Mouse (Mus musculus) heart, embryonic 14.5 days (tissue): Measurements from ENCODE around the gene Ugt1a6b. TPM values are rescaled to one million over a fixed set of nuclear protein-coding genes. Genes with fewer than 3 reads are reported as not detected.
"Not testable (repeated sequence)": the region's sequence is repeated elsewhere in the genome, so short reads cannot be mapped to it uniquely, and the experiment has no call there.

Source experiments
- ATAC-seq: fragments of 200-750 bp; cut with Nextera tagmentation; 2 replicates; pipeline ENCODE4 v1.8.0; 2017; ENCODE audit warnings: low read depth, moderate TSS enrichment; ENCODE audit not compliant: insufficient number of reproducible peaks, insufficient read depth, low FRiP score
- H3K27ac ChIP-seq, 2 experiments: fragments of 200-500 bp in 1 of 2; fragments of 300-500 bp in 1 of 2; sonication (generic) in 1 of 2; replicated peaks in 1 of 2; 2 replicates each; pipeline ENCODE4 v1.5.1; 2012 to 2014; ENCODE audit warnings: low read depth in 2 of 2, low read length in 2 of 2, control low read depth in 1 of 2, mild to moderate bottlenecking in 1 of 2, mixed read lengths in 1 of 2; ENCODE audit not compliant: control insufficient read depth in 1 of 2, insufficient read depth in 1 of 2
- H3K27me3 ChIP-seq: fragments of 300-500 bp; sonication (generic); 2 replicates; pipeline ENCODE4 v1.6.1; 2014; ENCODE audit warnings: mild to moderate bottlenecking, low read length, control low read depth; ENCODE audit not compliant: control insufficient read depth, insufficient read depth
- H3K36me3 ChIP-seq: fragments of 300-500 bp; sonication (generic); 2 replicates; pipeline ENCODE4 v1.6.1; 2014; ENCODE audit warnings: mild to moderate bottlenecking, control low read depth, low read length, mixed read lengths; ENCODE audit not compliant: control insufficient read depth, insufficient read depth
- H3K4me1 ChIP-seq, 2 experiments: fragments of 200-500 bp in 1 of 2; fragments of 300-500 bp in 1 of 2; sonication (generic) in 1 of 2; 2 replicates each; pipeline ENCODE4 v1.6.1; 2012 to 2014; ENCODE audit warnings: low read length in 2 of 2, control low read depth in 1 of 2, mixed read lengths in 1 of 2; ENCODE audit not compliant: control insufficient read depth in 2 of 2, insufficient read depth in 2 of 2
- H3K4me2 ChIP-seq: fragments of 300-500 bp; sonication (generic); 2 replicates; pipeline ENCODE4 v1.6.1; 2014; ENCODE audit warnings: mild to moderate bottlenecking, low read length
- H3K4me3 ChIP-seq, 2 experiments: fragments of 200-500 bp in 1 of 2; fragments of 300-500 bp in 1 of 2; sonication (generic) in 1 of 2; 2 replicates each; pipeline ENCODE4 v1.5.1; 2012 to 2014; ENCODE audit warnings: low read length in 2 of 2, mild to moderate bottlenecking in 2 of 2, control low read depth in 1 of 2, low read depth in 1 of 2, moderate library complexity in 1 of 2; ENCODE audit not compliant: control insufficient read depth in 1 of 2, insufficient read depth in 1 of 2
- H3K9ac ChIP-seq: fragments of 300-500 bp; sonication (generic); 2 replicates; pipeline ENCODE4 v1.6.1; 2014; ENCODE audit warnings: mild to moderate bottlenecking, low read length
- H3K9me3 ChIP-seq: fragments of 300-500 bp; sonication (generic); 2 replicates; pipeline ENCODE4 v1.6.1; 2016; ENCODE audit warnings: low read length, control low read depth; ENCODE audit not compliant: control insufficient read depth
- WGBS: fragments of 180-500 bp; shearing (Covaris S2); extraction: QIAGEN DNeasy Blood & Tissue Kit; methylation state at CpG from one replicate; pipeline ENCODE4 v1.1.7; 2014; 5-methylcytosine and 5-hydroxymethylcytosine counted together
- polyA plus RNA-seq: library from polyadenylated mRNA; unstranded; fragments of >200 nt; fragmentation: Nextera tagmentation; extraction: Ambion mirVana; gene quantifications from 2 replicates; pipeline ENCODE4 v1.2.1, GENCODE M21; 2014

Ugt1a6b gene
- polyA plus RNA-seq, 1 experiment from 2014 or later, result not detected

- ATAC-seq, result no peak
- 73% methylated on average over 2 of the region's 2 CpGs for WGBS
These were observed 33.6 kb downstream of the Ugt1a6b start for GRCm38 (mm10) chr1:88136646-88137045.

GRCm38 (mm10) chr1:88137264-88137663 is 34.2 kb downstream of the Ugt1a6b start:
- Histone ChIP-seq H3K9ac (no peak overlapping the region), H3K27ac (no peak overlapping the region), H3K4me2 (no peak overlapping the region), H3K27me3 (no peaks in the 10 kb centered on the region), H3K9me3 (no peaks in the 10 kb centered on the region), H3K36me3 (no peaks in the 10 kb centered on the region), H3K4me1 (no peaks in the 10 kb centered on the region), H3K4me3 (no peak overlapping the region)
- ATAC-seq, result no peak
- WGBS, result 80% methylated on average over 3 of the region's 3 CpGs

More at GRCm38 (mm10) chr1:88136646-88137045, 33.6 kb downstream of the Ugt1a6b start:
- no peak overlapping the region for H3K4me3 ChIP-seq
- H3K27me3 ChIP-seq, result no peaks in the 10 kb centered on the region
- H3K4me2 ChIP-seq, result no peak overlapping the region
- H3K27ac ChIP-seq, result no peak overlapping the region
- H3K4me1 ChIP-seq, result no peaks in the 10 kb centered on the region
- H3K9ac ChIP-seq, result no peak overlapping the region
- no peaks in the 10 kb centered on the region for H3K9me3 ChIP-seq
- no peaks in the 10 kb centered on the region for H3K36me3 ChIP-seq

- Histone ChIP-seq H3K4me1 (no peaks in the 10 kb centered on the region), H3K9me3 (no peaks in the 10 kb centered on the region), H3K9ac (no peak overlapping the region), H3K4me2 (no peak overlapping the region), H3K27ac (no peak overlapping the region), H3K27me3 (no peaks in the 10 kb centered on the region), H3K36me3 (no peaks in the 10 kb centered on the region), H3K4me3 (no peak overlapping the region)
- WGBS, result 83% methylated on average over 1 of the region's 1 CpGs
- ATAC-seq, result no peak
These were observed 35.1 kb downstream of the Ugt1a6b start for GRCm38 (mm10) chr1:88138145-88138544.

- H3K9ac ChIP-seq, result not testable (repeated sequence)
These were observed 37.4 kb downstream of the Ugt1a6b start for GRCm38 (mm10) chr1:88140492-88140891.

GRCm38 (mm10) chr1:88143966-88144675 is 41.1 kb downstream of the Ugt1a6b start:
- H3K27ac ChIP-seq, H3K4me3 ChIP-seq, H3K4me2 ChIP-seq, H3K36me3 ChIP-seq, H3K9me3 ChIP-seq, H3K27me3 ChIP-seq, H3K9ac ChIP-seq, ATAC-seq, H3K4me1 ChIP-seq: not testable (repeated sequence)
- 1% methylated on average over 4 of the region's 5 CpGs for WGBS

More at GRCm38 (mm10) chr1:88140492-88140891, 37.4 kb downstream of the Ugt1a6b start:
- H3K4me3 ChIP-seq, H3K27ac ChIP-seq, ATAC-seq, H3K36me3 ChIP-seq, H3K9me3 ChIP-seq, H3K4me1 ChIP-seq, H3K4me2 ChIP-seq, H3K27me3 ChIP-seq: not testable (repeated sequence)
- WGBS, result 52% methylated on average over 1 of the region's 1 CpGs

- H3K27me3 ChIP-seq, H3K36me3 ChIP-seq, H3K9me3 ChIP-seq, H3K4me2 ChIP-seq, H3K4me3 ChIP-seq, ATAC-seq, H3K4me1 ChIP-seq, H3K27ac ChIP-seq, H3K9ac ChIP-seq: not testable (repeated sequence)
- 70% methylated on average over 2 of the region's 2 CpGs for WGBS
These were observed 42.2 kb downstream of the Ugt1a6b start for GRCm38 (mm10) chr1:88145278-88145677.

- not testable (repeated sequence) for H3K4me2 ChIP-seq, H3K36me3 ChIP-seq, H3K9me3 ChIP-seq, H3K4me1 ChIP-seq, H3K27ac ChIP-seq, H3K27me3 ChIP-seq, H3K9ac ChIP-seq, H3K4me3 ChIP-seq, ATAC-seq
- 54% methylated on average over 2 of the region's 2 CpGs for WGBS
These were observed 47.1 kb downstream of the Ugt1a6b start for GRCm38 (mm10) chr1:88150133-88150532.

GRCm38 (mm10) chr1:88158430-88158829 is 55.4 kb downstream of the Ugt1a6b start:
- H3K27me3 ChIP-seq, result no peaks in the 10 kb centered on the region
- no peak overlapping the region for H3K27ac ChIP-seq
- no peak overlapping the region for H3K4me2 ChIP-seq
- no peaks in the 10 kb centered on the region for H3K4me1 ChIP-seq
- ATAC-seq, result no peak
- H3K36me3 ChIP-seq, result no peaks in the 10 kb centered on the region
- 75% methylated on average over 2 of the region's 2 CpGs for WGBS
- no peak overlapping the region for H3K9ac ChIP-seq
- no peaks in the 10 kb centered on the region for H3K9me3 ChIP-seq
- no peak overlapping the region for H3K4me3 ChIP-seq
